Mouse (Mus musculus) duodenum, adult 2 months (tissue): ENCODE measurements around the gene Synj1. TPM values are rescaled to one million over a fixed set of nuclear protein-coding genes. Genes with fewer than 3 reads are reported as not detected.

Experiments used
- polyA plus RNA-seq: library from polyadenylated mRNA; depleted of rRNA; stranded (reverse); fragments of >200 nt; gene quantifications from 2 replicates; pipeline ENCODE4 v1.2.3, GENCODE M21; 2012; ENCODE audit warnings: low replicate concordance; rRNA removed

Gene Synj1
- polyA plus RNA-seq: 14.4 and 20.1 TPM in 2 replicates

GRCm38 (mm10) chr16:91011021-91011683 lies at the start of gene Synj1:
TSS of gene Synj1 (minus strand) at chr16:91011308.

GRCm38 (mm10) chr16:91044270-91045182 lies 33.4 kb upstream of the Synj1 start, which contains the start of gene Paxbp1:
TSS of gene Paxbp1 (minus strand) at chr16:91044543.

GRCm38 (mm10) chr16:90934687-90935328 lies 76.3 kb downstream of the Synj1 start, which contains the start of gene Cfap298:
TSS of gene Cfap298 (minus strand) at chr16:90935114.

Other genes starting within 250 kb of the Synj1 start
- gene Urb1, start 200.9 kb downstream of the Synj1 start, polyA plus RNA-seq: 0.96 and 1.9 TPM in 2 replicates
- gene Eva1c, start 184.6 kb downstream of the Synj1 start, polyA plus RNA-seq: 0.38 and 1.4 TPM in 2 replicates
- 21.6 and 27.4 TPM in 2 replicates for gene Cfap298, start 76.2 kb downstream of the Synj1 start, polyA plus RNA-seq
- gene Paxbp1, start 33.2 kb upstream of the Synj1 start, polyA plus RNA-seq: 3.7 and 4.9 TPM in 2 replicates
- 0.37 and 1.4 TPM in 2 replicates for gene 4932438H23Rik, start 83.8 kb upstream of the Synj1 start, polyA plus RNA-seq
- gene Olig2, start 214.1 kb upstream of the Synj1 start, polyA plus RNA-seq: not detected in 2 replicates